Mouse (Mus musculus): Measurements from ENCODE around the gene Gm5114.
"Not testable (repeated sequence)": the region's sequence is repeated elsewhere in the genome, so short reads cannot be mapped to it uniquely, and the experiment has no call there.

The Gm5114 gene

GRCm38 (mm10) chr7:39413060-39413459, at the start of gene Gm5114:
Gene Gm5114, minus strand, starts transcription at chr7:39413160.
- not testable (repeated sequence) for DNase-seq

GRCm38 (mm10) chr7:39455806-39456205, 42.8 kb upstream of the Gm5114 start:
- peak; percentile 29 to 64 for DNase-seq

GRCm38 (mm10) chr7:39449260-39450021, 36.5 kb upstream of the Gm5114 start:
- DNase-seq = peak; percentile 82 to 95

GRCm38 (mm10) chr7:39448626-39449242, 35.8 kb upstream of the Gm5114 start:
- DNase-seq = peak in 1 of 2 experiments; percentile 8

- no peak for DNase-seq
Observed at GRCm38 (mm10) chr7:39441237-39441636, 28.3 kb upstream of the Gm5114 start.

- DNase-seq = no peak
Observed at GRCm38 (mm10) chr7:39440362-39440761, 27.4 kb upstream of the Gm5114 start.

All from kidney, postnatal 36 days (tissue).